Mouse (Mus musculus) hindbrain, embryonic 11.5 days (tissue): ENCODE measurements around the gene Lrrc51. TPM values are rescaled to one million over a fixed set of nuclear protein-coding genes. Genes with fewer than 3 reads are reported as not detected.

Experiments
- ATAC-seq: fragments of 200-750 bp; cut with Nextera tagmentation; 2 replicates; pipeline ENCODE4 v1.8.0; 2017; ENCODE audit warnings: mild to moderate bottlenecking, moderate TSS enrichment, moderate library complexity; ENCODE audit not compliant: low FRiP score
- DNase-seq: peaks from one replicate; pipeline ENCODE4 v3.0.0-alpha.2; 2015; ENCODE audit warnings: low spot score
- H3K27ac ChIP-seq: fragments of 300-500 bp; sonication (generic); 2 replicates; pipeline ENCODE4 v1.5.1; 2014; ENCODE audit warnings: mild to moderate bottlenecking, low read depth, low read length
- H3K27me3 ChIP-seq: fragments of 300-500 bp; sonication (generic); 2 replicates; pipeline ENCODE4 v1.6.1; 2014; ENCODE audit warnings: mild to moderate bottlenecking, low read length, moderate library complexity, mixed read lengths; ENCODE audit not compliant: control insufficient read depth, insufficient read depth
- H3K36me3 ChIP-seq: fragments of 300-500 bp; sonication (generic); 2 replicates; pipeline ENCODE4 v1.6.1; 2014; ENCODE audit warnings: mild to moderate bottlenecking, low read length, moderate library complexity, mixed read lengths; ENCODE audit not compliant: control insufficient read depth, insufficient read depth
- H3K4me1 ChIP-seq: fragments of 300-500 bp; sonication (generic); replicated peaks from 2 replicates; pipeline ENCODE4 v1.6.1; 2014; ENCODE audit warnings: low read length, mixed read lengths; ENCODE audit not compliant: control insufficient read depth, insufficient read depth
- H3K4me2 ChIP-seq: fragments of 300-500 bp; sonication (generic); replicated peaks from 2 replicates; pipeline ENCODE4 v1.6.1; 2014; ENCODE audit warnings: mild to moderate bottlenecking, low read depth, low read length
- H3K4me3 ChIP-seq: fragments of 300-500 bp; sonication (generic); 2 replicates; pipeline ENCODE4 v1.5.1; 2014; ENCODE audit warnings: low read depth, low read length
- H3K9ac ChIP-seq: fragments of 300-500 bp; sonication (generic); 2 replicates; pipeline ENCODE4 v1.6.1; 2014; ENCODE audit warnings: low read depth, low read length
- H3K9me3 ChIP-seq: fragments of 300-500 bp; sonication (generic); 2 replicates; pipeline ENCODE4 v1.6.1; 2016; ENCODE audit warnings: low read length; ENCODE audit not compliant: control insufficient read depth
- WGBS: fragments of 180-500 bp; shearing (Covaris S2); extraction: QIAGEN DNeasy Blood & Tissue Kit; methylation state at CpG from one replicate; pipeline ENCODE4 v1.1.7; 2014; 5-methylcytosine and 5-hydroxymethylcytosine counted together
- polyA plus RNA-seq: library from polyadenylated mRNA; unstranded; fragments of >200 nt; fragmentation: Nextera tagmentation; extraction: Ambion mirVana; gene quantifications from 2 replicates; pipeline ENCODE4 v1.2.1, GENCODE M21; 2014

The Lrrc51 gene
- polyA plus RNA-seq, 1 experiment from 2014 or later = 12.2 TPM

DNA sequence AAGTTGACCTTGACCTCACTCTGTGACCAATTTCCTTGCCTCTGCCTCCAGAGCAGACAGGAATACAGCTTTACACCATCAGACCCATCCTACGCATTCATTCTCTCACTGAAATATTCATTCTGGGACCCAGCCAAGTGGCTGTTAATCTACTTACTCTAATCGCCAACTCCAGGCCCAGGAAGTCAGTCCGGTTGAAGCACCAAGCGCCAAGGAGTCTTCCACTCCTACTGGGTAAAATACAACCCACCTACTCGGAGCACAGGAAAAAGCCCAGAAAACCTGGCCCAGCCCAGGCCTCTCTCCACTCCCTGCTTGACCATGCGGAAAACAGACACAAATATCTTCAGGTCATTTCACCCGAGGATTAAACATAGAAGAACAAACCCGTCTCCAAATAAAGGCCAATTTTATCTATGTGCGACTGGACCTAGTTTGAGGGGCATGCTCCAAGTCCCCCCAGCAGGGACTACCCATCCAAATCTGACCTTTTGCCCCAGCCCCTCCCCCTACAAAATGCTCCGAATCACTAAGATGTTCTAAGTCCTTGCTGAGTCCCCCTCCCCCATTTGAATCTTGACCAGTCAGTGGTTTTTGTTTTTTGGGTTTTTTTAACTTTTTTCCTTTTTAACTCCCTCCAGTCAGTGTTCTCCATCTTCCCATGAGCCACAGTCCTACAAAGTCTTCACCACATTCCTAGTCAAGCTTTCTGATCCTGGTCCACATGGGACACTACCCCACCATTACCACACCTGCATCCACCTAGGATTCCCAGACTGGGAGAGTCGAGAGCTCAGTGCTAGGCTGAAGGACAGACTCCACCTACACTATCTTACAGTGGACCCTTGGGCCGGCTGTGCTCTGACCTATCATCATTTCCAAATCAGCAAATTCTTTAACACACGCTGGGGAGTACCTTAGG, 65.2 kb downstream of the Lrrc51 start:
- ATAC-seq = no peak
- Histone ChIP-seq H3K27me3 (no peaks in the 10 kb centered on the region), H3K36me3 (no peaks in the 10 kb centered on the region), H3K27ac (no peak overlapping the region), H3K9me3 (no peaks in the 10 kb centered on the region), H3K4me3 (no peak overlapping the region), H3K9ac (no peak overlapping the region), H3K4me2 (no peak overlapping the region), H3K4me1 (no peaks in the 10 kb centered on the region)
- WGBS = 56% methylated on average over 13 of the region's 13 CpGs
- DNase-seq = no peak

GRCm38 (mm10) chr7:101867482-101867881, 66.2 kb downstream of the Lrrc51 start:
- no peaks in the 10 kb centered on the region for H3K27me3 ChIP-seq
- WGBS = 100% methylated on average over 4 of the region's 4 CpGs

GRCm38 (mm10) chr7:101866491-101867265, 67.0 kb downstream of the Lrrc51 start:
- WGBS = 80% methylated on average over 11 of the region's 11 CpGs
- H3K36me3 ChIP-seq = no peaks in the 10 kb centered on the region
- H3K4me3 ChIP-seq = no peak overlapping the region
- no peak overlapping the region for H3K4me2 ChIP-seq
- no peak overlapping the region for H3K27ac ChIP-seq
- H3K9ac ChIP-seq = no peak overlapping the region
- ATAC-seq = no peak
- no peaks in the 10 kb centered on the region for H3K27me3 ChIP-seq
- no peak for DNase-seq
- no peaks in the 10 kb centered on the region for H3K9me3 ChIP-seq
- no peaks in the 10 kb centered on the region for H3K4me1 ChIP-seq

More at GRCm38 (mm10) chr7:101867482-101867881, 66.2 kb downstream of the Lrrc51 start:
- no peak overlapping the region for H3K4me2 ChIP-seq
- no peak overlapping the region for H3K4me3 ChIP-seq
- DNase-seq = no peak
- H3K9me3 ChIP-seq = no peaks in the 10 kb centered on the region
- no peak overlapping the region for H3K27ac ChIP-seq
- H3K9ac ChIP-seq = no peak overlapping the region
- no peaks in the 10 kb centered on the region for H3K4me1 ChIP-seq
- no peak for ATAC-seq
- no peaks in the 10 kb centered on the region for H3K36me3 ChIP-seq

DNA sequence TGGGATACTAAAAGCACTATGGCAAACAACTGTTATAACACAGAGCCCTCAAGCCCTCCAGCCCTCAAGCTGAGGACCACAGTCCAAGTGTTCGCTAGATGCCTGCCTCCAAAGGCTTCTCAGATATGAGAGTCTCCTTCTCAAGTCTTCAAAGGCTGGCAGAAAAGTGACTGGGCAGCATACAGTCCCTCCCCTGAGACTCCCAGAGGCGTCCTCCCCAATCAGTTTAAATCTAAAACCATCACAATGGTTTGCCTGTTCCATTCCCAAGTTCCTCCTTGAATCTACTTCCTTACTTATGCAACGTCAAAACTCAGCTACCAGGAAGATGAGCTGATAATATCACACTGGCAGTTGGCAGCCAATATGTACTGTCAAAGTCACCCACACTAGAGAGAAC, 70.3 kb downstream of the Lrrc51 start, which contains the start of gene Anapc15:
Anapc15 (plus strand) TSS at position 301 of the 400 bp plus-strand sequence.
- Histone ChIP-seq H3K4me1 (no peaks in the 10 kb centered on the region), H3K4me2 (no peak within 1 kb of the TSS), H3K27ac (no peak within 1 kb of the TSS), H3K9ac (no peak within 1 kb of the TSS), H3K9me3 (no peaks in the 10 kb centered on the region), H3K4me3 (no peak within 1 kb of the TSS), H3K36me3 (no peaks in the 10 kb centered on the region), H3K27me3 (no peaks in the 10 kb centered on the region)
- 77% methylated on average over 3 of the region's 3 CpGs for WGBS
- ATAC-seq = no peak
- no peak for DNase-seq

Other genes with a start within 250 kb of the Lrrc51 start
- gene Phox2a, start 115.6 kb downstream of the Lrrc51 start, polyA plus RNA-seq = 5.2 and 6.3 TPM in 2 replicates
- 22.5 and 25.2 TPM in 2 replicates for gene Inppl1, start 95.7 kb downstream of the Lrrc51 start, polyA plus RNA-seq
- gene Folr2, start 76.7 kb downstream of the Lrrc51 start, polyA plus RNA-seq = 0.73 and 2.1 TPM in 2 replicates
- 90.2 and 91.3 TPM in 2 replicates for gene Anapc15, start 70.2 kb downstream of the Lrrc51 start, polyA plus RNA-seq
- gene Folr1, start 63.1 kb downstream of the Lrrc51 start, polyA plus RNA-seq = 11.5 and 12.1 TPM in 2 replicates
- gene Lamtor1, start 28.0 kb downstream of the Lrrc51 start, polyA plus RNA-seq = 127 TPM in 2 replicates
- gene Tomt, start 27.5 kb downstream of the Lrrc51 start, polyA plus RNA-seq = 0.48 and 0.89 TPM in 2 replicates
- 86.9 and 88.9 TPM in 2 replicates for gene Numa1, start 216 bp upstream of the Lrrc51 start, polyA plus RNA-seq
- gene Il18bp, start 84.8 kb upstream of the Lrrc51 start, polyA plus RNA-seq = 3.1 and 4.4 TPM in 2 replicates
- gene Rnf121, start 131.6 kb upstream of the Lrrc51 start, polyA plus RNA-seq = 27.1 and 29.8 TPM in 2 replicates
- gene Xndc1, start 131.6 kb upstream of the Lrrc51 start, polyA plus RNA-seq = 19.5 and 23.3 TPM in 2 replicates
- gene Xntrpc, start 131.8 kb upstream of the Lrrc51 start, polyA plus RNA-seq = 1.0 and 2.0 TPM in 2 replicates
- gene Trpc2, start 149.2 kb upstream of the Lrrc51 start, polyA plus RNA-seq = 0.28 and 0.42 TPM in 2 replicates
- 0.88 and 0.96 TPM in 2 replicates for gene Art1, start 167.8 kb upstream of the Lrrc51 start, polyA plus RNA-seq
- gene Art5, start 175.6 kb upstream of the Lrrc51 start, polyA plus RNA-seq = 2.2 and 2.3 TPM in 2 replicates
- gene Chrna10, start 182.9 kb upstream of the Lrrc51 start, polyA plus RNA-seq = not detected in 2 replicates